Mouse (Mus musculus): ENCODE results near the gene Olfr715. TPM values are rescaled to one million over a fixed set of nuclear protein-coding genes. Genes with fewer than 3 reads are reported as not detected.
"Not testable (repeated sequence)": the region's sequence is repeated elsewhere in the genome, so short reads cannot be mapped to it uniquely, and the experiment has no call there.

The Olfr715 gene
- not detected for total RNA-seq (2021)

DNA sequence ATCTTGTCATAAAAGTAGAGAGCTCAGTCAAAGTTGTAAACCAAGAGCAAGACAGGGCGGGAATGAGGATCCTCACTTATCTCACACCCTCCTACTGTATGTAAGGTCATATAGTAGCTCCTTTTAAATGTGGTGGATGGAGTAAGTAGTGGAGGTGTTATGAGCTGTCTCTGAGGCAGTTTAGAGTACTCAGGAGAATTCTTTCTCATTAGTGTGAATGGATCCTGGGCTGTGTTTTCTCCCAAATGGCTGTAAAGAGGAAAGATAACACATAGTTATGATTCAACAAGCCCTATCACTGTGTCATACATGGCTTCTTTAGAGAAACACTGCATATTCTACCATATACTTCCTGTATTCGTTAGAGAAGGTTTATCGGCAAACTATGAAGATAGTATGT, at the start of gene Olfr715:
TSS of gene Olfr715 (minus strand) at position 101 of the 400 bp plus-strand sequence.
- intact Hi-C loops (cut with DNase I), result not testable (repeated sequence)

DNA sequence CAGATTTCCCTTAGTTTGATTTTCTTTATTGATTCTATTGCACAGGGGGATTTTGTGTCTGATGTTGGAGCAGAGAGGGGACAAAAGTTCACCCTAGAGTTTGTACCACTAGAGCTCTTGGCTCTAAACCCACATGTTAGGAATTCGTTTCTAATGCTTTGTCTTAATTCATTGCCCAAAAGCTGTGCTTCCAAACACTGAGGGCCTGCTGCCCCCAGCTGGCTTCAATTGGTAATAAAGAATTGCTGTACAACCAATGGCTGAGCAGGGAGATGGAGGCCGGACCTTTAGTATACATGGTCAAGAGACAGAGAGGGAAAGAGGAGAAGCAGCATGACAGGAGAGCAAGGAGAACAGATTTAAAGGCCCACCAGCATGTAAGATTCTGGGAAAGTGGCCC, 49.5 kb upstream of the Olfr715 start:
- no peak for DNase-seq (ENCODE audit: extremely low spot score in 1 of 2, low spot score in 2 of 2)
- intact Hi-C loops (cut with DNase I), result no loop called here

More for the DNA sequence above, at the start of gene Olfr715:
- DNase-seq (ENCODE audit: extremely low spot score in 1 of 2, low spot score in 2 of 2), result not testable (repeated sequence)

DNA sequence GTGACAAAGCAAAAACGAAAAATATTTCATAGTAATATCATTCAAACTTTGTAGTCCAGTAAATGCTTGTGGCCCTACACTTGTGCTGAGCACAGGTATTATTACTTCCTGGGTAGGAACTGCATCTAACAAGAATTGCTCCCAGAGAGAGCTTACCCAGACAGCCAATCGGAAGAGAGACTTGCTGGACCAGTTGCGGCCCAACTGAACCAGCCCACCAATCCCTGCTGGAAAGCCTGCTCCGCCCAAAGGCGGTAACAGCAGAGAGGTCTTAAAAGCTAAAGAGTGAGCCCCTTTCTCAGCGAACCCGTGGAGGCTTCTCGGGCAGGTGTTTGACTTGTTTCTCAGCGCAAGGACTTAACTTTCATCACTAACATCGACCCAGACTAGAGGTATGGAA, 35.8 kb upstream of the Olfr715 start, which contains the start of gene Nlrp14:
TSS of gene Nlrp14 (plus strand) at position 301 of the 400 bp plus-strand sequence.
- no peak for DNase-seq (ENCODE audit: extremely low spot score in 1 of 2, low spot score in 2 of 2)
- intact Hi-C loops (cut with DNase I), result no loop called here

DNA sequence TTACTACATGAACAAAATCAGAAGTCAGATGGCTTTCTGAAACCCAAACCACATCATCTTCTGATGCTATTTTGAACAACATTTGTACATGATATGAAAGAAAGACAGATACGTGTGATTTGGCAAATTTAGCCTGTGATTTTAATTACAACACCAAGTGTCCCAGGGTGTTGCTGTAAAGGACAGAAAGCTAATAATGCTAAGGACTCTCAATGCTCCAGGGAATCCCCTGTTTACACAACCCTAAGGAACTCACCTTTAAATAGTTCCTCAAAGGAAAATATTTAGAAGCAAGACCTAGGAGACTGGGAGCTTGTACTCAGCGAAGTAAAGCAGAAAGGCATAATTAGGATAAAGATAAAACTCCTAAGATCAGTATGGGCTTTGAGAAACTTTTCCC, 7.1 kb upstream of the Olfr715 start, which contains the start of gene Olfr716:
TSS of gene Olfr716 (plus strand) at position 301 of the 400 bp plus-strand sequence.
- intact Hi-C loops (cut with DNase I); DNase-seq (ENCODE audit: extremely low spot score in 1 of 2, low spot score in 2 of 2): not testable (repeated sequence)

DNA sequence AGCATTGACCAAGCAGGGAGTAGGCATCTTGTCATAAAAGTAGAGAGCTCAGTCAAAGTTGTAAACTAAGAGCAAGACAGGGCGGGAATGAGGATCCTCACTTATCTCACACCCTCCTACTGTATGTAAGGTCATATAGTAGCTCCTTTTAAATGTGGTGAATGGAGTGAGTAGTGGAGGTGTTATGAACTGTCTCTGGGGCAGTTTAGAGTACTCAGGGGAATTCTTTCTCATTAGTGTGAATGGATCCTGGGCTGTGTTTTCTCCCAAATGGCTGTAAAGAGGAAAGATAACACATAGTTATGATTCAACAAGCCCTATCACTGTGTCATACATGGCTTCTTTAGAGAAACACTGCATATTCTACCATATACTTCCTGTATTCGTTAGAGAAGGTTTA, 20.6 kb downstream of the Olfr715 start, which contains the start of gene Olfr715b:
TSS of gene Olfr715b (minus strand) at position 101 of the 400 bp plus-strand sequence.
- intact Hi-C loops (cut with DNase I); DNase-seq (ENCODE audit: extremely low spot score in 1 of 2, low spot score in 2 of 2): not testable (repeated sequence)

DNA sequence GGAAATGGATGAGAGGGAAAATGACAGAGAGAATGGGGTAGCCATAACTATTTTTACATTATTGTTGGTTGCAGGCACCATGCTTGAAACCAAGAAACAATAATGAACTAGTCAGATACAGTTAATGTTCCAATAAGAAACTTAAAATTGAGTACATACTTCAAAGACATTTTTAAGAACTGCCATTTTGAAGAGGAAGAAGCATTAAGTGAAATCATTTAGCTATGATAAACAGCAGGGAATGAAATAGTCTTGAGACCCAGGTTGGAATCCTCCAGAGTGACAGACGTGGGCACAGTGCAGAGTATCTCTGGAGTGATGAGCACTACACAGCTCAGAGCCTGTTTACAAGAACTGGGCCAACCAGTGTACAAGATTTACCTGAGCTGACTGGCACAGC, 38.0 kb downstream of the Olfr715 start, which contains the start of gene Olfr17:
TSS of gene Olfr17 (plus strand) at position 301 of the 400 bp plus-strand sequence.
- no peak for DNase-seq (ENCODE audit: extremely low spot score in 1 of 2, low spot score in 2 of 2)
- intact Hi-C loops (cut with DNase I), result no loop called here

Other genes with a start within 250 kb of the Olfr715 start
- gene Olfr706, start 242.9 kb downstream of the Olfr715 start, total RNA-seq (2021), result not detected
- not detected for gene Olfr707, start 229.8 kb downstream of the Olfr715 start, total RNA-seq (2021)
- not detected for gene Olfr1532-ps1, start 223.1 kb downstream of the Olfr715 start, total RNA-seq (2021)
- gene Olfr709-ps1, start 198.9 kb downstream of the Olfr715 start, total RNA-seq (2021), result not detected
- gene Olfr710, start 182.8 kb downstream of the Olfr715 start, total RNA-seq (2021), result not detected
- gene Olfr6, start 167.1 kb downstream of the Olfr715 start, total RNA-seq (2021), result not detected
- not detected for gene Olfr711, start 155.6 kb downstream of the Olfr715 start, total RNA-seq (2021)
- not detected for gene Olfr2, start 125.0 kb downstream of the Olfr715 start, total RNA-seq (2021)
- not detected for gene Olfr713, start 99.9 kb downstream of the Olfr715 start, total RNA-seq (2021)
- not detected for gene Olfr714, start 60.1 kb downstream of the Olfr715 start, total RNA-seq (2021)
- not detected for gene Olfr17, start 37.9 kb downstream of the Olfr715 start, total RNA-seq (2021)
- not detected for gene Olfr715b, start 20.7 kb downstream of the Olfr715 start, total RNA-seq (2021)
- not detected for gene Olfr716, start 7.2 kb upstream of the Olfr715 start, total RNA-seq (2021)
- not detected for gene Nlrp14, start 35.9 kb upstream of the Olfr715 start, total RNA-seq (2021)
- gene Rbmxl2, start 78.4 kb upstream of the Olfr715 start, total RNA-seq (2021), result not detected
- 10 to 100 TPM; 14.9 to 15.6 TPM for gene Syt9, start 239.6 kb upstream of the Olfr715 start, total RNA-seq (2021)

Measured in left cerebral cortex, postnatal 10 days (tissue).